Mouse (Mus musculus) neural tube, embryonic 11.5 days (tissue): ENCODE data around the gene Bglap3. TPM values are rescaled to one million over a fixed set of nuclear protein-coding genes. Genes with fewer than 3 reads are reported as not detected.
"Not testable (repeated sequence)": the region's sequence is repeated elsewhere in the genome, so short reads cannot be mapped to it uniquely, and the experiment has no call there.

ENCODE experiments used
- ATAC-seq: fragments of 200-750 bp; cut with Nextera tagmentation; 2 replicates; pipeline ENCODE4 v1.8.0; 2017; ENCODE audit warnings: moderate number of reproducible peaks, mild to moderate bottlenecking, moderate TSS enrichment, moderate library complexity; ENCODE audit not compliant: insufficient read depth, low FRiP score, low TSS enrichment
- DNase-seq: peaks from one replicate; pipeline ENCODE4 v3.0.0-alpha.2; 2015; ENCODE audit warnings: low spot score
- H3K27ac ChIP-seq: fragments of 300-500 bp; sonication (generic); 2 replicates; pipeline ENCODE4 v1.5.1; 2014; ENCODE audit warnings: low read depth, mild to moderate bottlenecking, low read length
- H3K27me3 ChIP-seq: fragments of 300-500 bp; sonication (generic); 2 replicates; pipeline ENCODE4 v1.6.1; 2014; ENCODE audit warnings: mild to moderate bottlenecking, low read length, mixed read lengths; ENCODE audit not compliant: control insufficient read depth, insufficient read depth
- H3K36me3 ChIP-seq: fragments of 300-500 bp; sonication (generic); 2 replicates; pipeline ENCODE4 v1.6.1; 2014; ENCODE audit warnings: mild to moderate bottlenecking, low read length, moderate library complexity, mixed read lengths; ENCODE audit not compliant: control insufficient read depth, insufficient read depth
- H3K4me1 ChIP-seq: fragments of 300-500 bp; sonication (generic); 2 replicates; pipeline ENCODE4 v1.6.1; 2014; ENCODE audit warnings: low read length, mixed read lengths; ENCODE audit not compliant: control insufficient read depth, insufficient read depth
- H3K4me2 ChIP-seq: fragments of 300-500 bp; sonication (generic); 2 replicates; pipeline ENCODE4 v1.6.1; 2014; ENCODE audit warnings: low read depth, mild to moderate bottlenecking, moderate library complexity
- H3K4me3 ChIP-seq: fragments of 300-500 bp; sonication (generic); 2 replicates; pipeline ENCODE4 v1.5.1; 2014; ENCODE audit warnings: low read depth, low read length
- H3K9ac ChIP-seq: fragments of 300-500 bp; sonication (generic); 2 replicates; pipeline ENCODE4 v1.6.1; 2014; ENCODE audit warnings: mild to moderate bottlenecking, low read length
- H3K9me3 ChIP-seq: fragments of 300-500 bp; sonication (generic); 2 replicates; pipeline ENCODE4 v1.6.1; 2016; ENCODE audit warnings: low read length; ENCODE audit not compliant: control insufficient read depth
- WGBS: fragments of 180-500 bp; shearing (Covaris S2); extraction: QIAGEN DNeasy Blood & Tissue Kit; methylation state at CpG from one replicate; pipeline ENCODE4 v1.1.7; 2014; 5-methylcytosine and 5-hydroxymethylcytosine counted together
- polyA plus RNA-seq: library from polyadenylated mRNA; unstranded; fragments of >200 nt; fragmentation: Nextera tagmentation; extraction: Ambion mirVana; gene quantifications from 2 replicates; pipeline ENCODE4 v1.2.1, GENCODE M21; 2014

Bglap3 gene
- polyA plus RNA-seq, 1 experiment from 2014 or later: 0.31 TPM

DNA sequence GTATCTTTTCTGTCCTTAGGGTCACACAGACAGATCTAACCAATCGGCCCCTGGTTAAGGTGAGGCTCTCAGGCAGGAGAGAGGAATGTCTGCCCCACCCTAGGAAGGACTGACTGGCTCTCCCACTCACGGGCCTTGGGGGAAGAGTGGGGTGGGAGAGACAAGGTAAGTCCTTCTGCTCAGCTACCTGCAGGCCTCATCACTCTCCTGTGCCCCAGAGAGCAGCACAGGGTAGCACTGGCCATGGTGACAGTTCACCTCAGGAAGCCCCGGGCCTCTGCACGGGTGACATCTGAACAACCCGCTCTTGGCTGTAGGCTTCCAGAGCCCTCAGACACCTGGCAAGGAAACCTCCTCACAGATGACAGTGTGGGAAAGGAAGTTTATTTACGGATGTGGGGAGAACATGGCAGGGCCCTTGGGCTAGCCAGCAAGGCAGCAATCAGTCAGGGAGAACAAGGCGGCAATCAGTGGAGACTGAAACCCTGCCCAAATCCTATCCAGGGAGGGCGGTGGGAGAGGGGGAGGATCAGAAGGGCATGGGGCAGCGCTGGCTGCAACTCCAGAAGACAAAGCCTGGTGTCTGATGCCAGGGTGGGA lies 21.3 kb upstream of the Bglap3 start:
- no peak for ATAC-seq
- Histone ChIP-seq H3K4me3 (no peak overlapping the region), H3K27ac (no peak overlapping the region), H3K27me3 (no peaks in the 10 kb centered on the region), H3K9ac (no peak overlapping the region), H3K4me1 (no peaks in the 10 kb centered on the region), H3K36me3 (no peaks in the 10 kb centered on the region; the same call in 1 of the 2 replicates), H3K4me2 (no peak overlapping the region), H3K9me3 (no peaks in the 10 kb centered on the region)
- DNase-seq: no peak
- WGBS: 88% methylated on average over 8 of the region's 9 CpGs

DNA sequence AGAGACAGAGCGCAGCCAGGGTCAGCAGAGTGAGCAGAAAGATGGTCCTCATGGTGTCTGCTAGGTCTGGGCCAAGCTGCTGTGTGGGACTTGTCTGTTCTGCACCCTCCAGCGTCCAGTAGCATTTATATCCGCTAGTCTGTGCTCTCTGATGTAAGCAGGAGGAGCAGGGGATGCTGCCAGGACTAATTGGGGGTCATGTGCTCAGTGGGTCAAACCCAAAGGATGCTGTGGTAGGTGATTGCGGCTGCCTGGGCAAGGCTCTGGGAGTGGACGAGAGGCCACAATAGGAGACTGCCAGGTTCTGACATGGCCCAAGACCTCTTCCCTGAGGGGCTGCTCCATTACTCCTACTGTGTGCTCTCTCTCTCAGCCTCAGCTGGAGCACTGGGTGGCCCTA lies 11.8 kb upstream of the Bglap3 start, which contains the start of gene Bglap:
Gene Bglap, minus strand, starts transcription at position 101 of the 400 bp plus-strand sequence.
- no peak for ATAC-seq
- Histone ChIP-seq H3K27ac (no peak within 1 kb of the TSS), H3K27me3 (no peaks in the 10 kb centered on the region), H3K4me1 (no peaks in the 10 kb centered on the region), H3K36me3 (no peaks in the 10 kb centered on the region), H3K4me2 (no peak within 1 kb of the TSS), H3K9me3 (no peaks in the 10 kb centered on the region), H3K9ac (no peak within 1 kb of the TSS), H3K4me3 (no peak within 1 kb of the TSS)
- no peak for DNase-seq
- 71% methylated on average over 5 of the region's 5 CpGs for WGBS

DNA sequence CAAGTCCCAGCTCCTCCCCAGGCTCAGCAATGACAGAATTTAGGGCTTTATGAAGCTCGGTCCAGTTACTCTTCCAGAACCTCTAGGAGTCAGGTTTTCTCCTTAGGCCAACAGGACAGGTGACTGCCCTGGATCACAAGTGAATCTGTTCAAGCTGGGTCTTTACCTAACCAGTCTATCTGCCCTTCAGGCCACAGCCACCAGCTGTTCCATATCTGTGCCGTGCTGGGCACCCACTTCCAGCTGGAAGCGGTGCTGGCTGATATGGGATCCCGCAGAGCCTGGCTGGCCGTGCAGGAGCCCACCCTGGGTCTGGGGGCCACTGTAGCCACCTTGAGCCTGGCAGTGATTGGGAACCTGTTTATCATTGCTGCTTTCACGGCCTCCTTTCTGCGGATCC lies 9.8 kb upstream of the Bglap3 start:
- 0 out of 2 replicates have a peak, but pooled peaks have one; percentile 28 for ATAC-seq
- DNase-seq, H3K36me3 ChIP-seq, H3K4me1 ChIP-seq, H3K27ac ChIP-seq, H3K4me3 ChIP-seq, H3K27me3 ChIP-seq, H3K9ac ChIP-seq, H3K9me3 ChIP-seq, H3K4me2 ChIP-seq: not testable (repeated sequence)
- whole genome bisulfite sequencing: 25% methylated on average over 1 of the region's 7 CpGs

DNA sequence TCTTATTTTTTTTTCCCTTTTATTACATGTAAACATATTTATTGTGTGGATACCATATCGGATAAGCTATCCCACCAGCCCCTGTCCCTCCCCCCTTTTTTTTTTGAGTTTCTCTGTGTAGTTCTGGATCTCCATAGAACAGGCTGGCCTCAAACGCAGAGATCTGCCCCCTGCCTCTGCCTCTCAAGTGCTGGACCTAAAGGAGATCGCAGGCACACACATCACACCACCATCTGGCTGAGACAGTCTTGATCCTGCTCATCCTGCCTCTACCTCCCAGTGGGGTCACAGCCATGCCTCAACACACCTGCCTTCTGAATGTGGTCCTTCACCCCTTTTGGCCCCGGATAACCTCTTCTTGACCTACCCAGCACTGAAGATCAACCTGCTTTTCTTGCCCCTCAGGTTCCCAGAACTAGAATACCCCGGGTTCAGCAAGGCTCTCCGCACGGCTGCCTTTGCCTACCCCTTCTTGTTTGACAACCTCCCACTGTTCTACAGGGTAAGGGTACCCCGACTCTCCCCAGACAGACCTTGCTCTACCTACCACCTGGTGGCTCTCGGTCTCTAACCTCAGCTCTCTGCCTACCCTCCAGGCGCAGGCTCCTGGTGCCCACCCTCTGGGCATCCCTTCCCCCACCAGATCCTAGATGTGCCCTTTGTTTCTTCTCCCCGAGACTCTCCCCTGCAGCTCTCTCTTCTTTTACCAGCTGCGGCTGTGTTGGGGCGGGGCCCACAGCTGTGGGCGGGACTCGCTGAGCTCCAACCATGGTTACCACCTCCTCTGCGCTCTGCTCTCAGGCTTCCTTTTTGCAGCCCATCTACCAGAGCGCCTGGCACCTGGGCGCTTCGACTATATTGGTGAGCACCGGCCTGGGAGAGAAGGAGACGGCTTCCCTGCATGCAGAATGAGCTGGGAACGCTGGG lies 9.1 kb upstream of the Bglap3 start:
- peak overlapping the region; percentile 39; the same call in 1 of the 2 replicates for H3K27ac ChIP-seq
- 9% methylated on average over 17 of the region's 22 CpGs for WGBS
- H3K36me3 ChIP-seq, H3K4me1 ChIP-seq, H3K9me3 ChIP-seq, H3K27me3 ChIP-seq, H3K9ac ChIP-seq, H3K4me3 ChIP-seq: not testable (repeated sequence)
- peak; percentile 79 for DNase-seq
- peak overlapping the region; percentile 38 for H3K4me2 ChIP-seq
- ATAC-seq: peak; percentile 81

DNA sequence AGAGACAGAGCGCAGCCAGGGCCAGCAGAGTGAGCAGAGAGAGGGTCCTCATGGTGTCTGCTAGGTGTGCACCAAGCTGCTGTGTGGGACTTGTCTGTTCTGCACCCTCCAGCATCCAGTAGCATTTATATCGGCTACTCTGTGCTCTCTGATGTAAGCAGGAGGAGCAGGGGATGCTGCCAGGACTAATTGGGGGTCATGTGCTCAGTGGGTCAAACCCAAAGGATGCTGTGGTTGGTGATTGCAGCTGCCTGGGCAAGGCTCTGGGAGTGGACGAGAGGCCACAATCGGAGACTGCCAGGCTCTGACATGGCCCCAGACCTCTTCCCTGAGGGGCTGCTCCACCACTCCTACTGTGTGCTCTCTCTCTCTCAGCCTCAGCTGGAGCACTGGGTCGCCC lies 6.1 kb upstream of the Bglap3 start, which contains the start of gene Bglap2:
Gene Bglap2, minus strand, starts transcription at position 101 of the 400 bp plus-strand sequence.
- not testable (repeated sequence) for H3K4me1 ChIP-seq, H3K27me3 ChIP-seq, ATAC-seq, H3K4me2 ChIP-seq, H3K4me3 ChIP-seq, DNase-seq, H3K9ac ChIP-seq, H3K36me3 ChIP-seq, H3K9me3 ChIP-seq, H3K27ac ChIP-seq
- WGBS: 69% methylated on average over 4 of the region's 5 CpGs

DNA sequence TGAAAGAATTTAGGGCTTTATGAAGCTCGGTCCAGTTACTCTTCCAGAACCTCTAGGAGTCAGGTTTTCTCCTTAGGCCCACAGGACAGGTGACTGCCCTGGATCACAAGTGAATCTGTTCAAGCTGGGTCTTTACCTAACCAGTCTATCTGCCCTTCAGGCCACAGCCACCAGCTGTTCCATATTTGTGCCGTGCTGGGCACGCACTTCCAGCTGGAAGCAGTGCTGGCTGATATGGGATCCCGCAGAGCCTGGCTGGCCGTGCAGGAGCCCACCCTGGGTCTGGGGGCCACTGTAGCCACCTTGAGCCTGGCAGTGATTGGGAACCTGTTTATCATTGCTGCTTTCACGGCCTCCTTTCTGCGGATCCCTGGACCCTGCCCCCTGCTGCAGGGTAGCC lies 4.1 kb upstream of the Bglap3 start:
- DNase-seq, H3K4me2 ChIP-seq, H3K4me3 ChIP-seq, H3K4me1 ChIP-seq, H3K9me3 ChIP-seq, H3K27ac ChIP-seq, H3K27me3 ChIP-seq, H3K36me3 ChIP-seq: not testable (repeated sequence)
- 17% methylated on average over 5 of the region's 7 CpGs for WGBS
- ATAC-seq: 0 out of 2 replicates have a peak, but pooled peaks have one; percentile 24
- peak overlapping the region; percentile 2; the same call in 1 of the 2 replicates for H3K9ac ChIP-seq

DNA sequence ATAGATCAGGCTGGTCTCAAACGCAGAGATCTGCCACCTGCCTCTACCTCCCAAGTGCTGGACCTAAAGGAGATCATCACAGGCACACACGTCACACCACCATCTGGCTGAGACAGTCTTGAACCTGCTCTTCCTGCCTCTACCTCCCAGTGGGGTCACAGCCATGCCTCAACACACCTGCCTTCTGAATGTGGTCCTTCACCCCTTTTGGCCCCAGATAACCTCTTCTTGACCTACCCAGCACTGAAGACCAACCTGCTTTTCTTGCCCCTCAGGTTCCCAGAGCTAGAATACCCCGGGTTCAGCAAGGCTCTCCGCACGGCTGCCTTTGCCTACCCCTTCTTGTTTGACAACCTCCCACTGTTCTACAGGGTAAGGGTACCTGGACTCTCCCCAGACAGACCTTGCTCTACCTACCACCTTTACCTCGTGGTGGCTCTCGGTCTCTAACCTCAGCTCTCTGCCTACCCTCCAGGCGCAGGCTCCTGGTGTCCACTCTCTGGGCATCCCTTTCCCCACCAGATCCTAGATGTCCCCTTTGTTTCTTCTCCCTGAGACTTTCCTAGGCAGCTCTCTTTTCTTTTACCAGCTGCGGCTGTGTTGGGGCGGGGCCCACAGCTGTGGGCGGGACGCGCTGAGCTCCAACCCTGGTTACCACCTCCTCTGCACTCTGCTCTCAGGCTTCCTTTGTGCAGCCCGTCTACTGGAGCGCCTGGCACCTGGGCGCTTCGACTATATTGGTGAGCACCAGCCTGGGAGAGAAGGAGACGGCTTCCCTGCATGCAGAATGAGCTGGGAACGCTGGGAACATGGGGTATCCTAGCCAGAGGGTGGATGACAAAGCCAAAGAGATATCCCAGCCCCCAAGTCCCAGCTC lies 3.4 kb upstream of the Bglap3 start:
- H3K4me3 ChIP-seq, H3K27ac ChIP-seq, H3K27me3 ChIP-seq, H3K36me3 ChIP-seq, H3K9me3 ChIP-seq, H3K4me1 ChIP-seq: not testable (repeated sequence)
- DNase-seq (peak; percentile 75), ATAC-seq (peak; percentile 88)
- H3K9ac ChIP-seq: peak overlapping the region; percentile 2; the same call in 1 of the 2 replicates
- WGBS: 11% methylated on average over 16 of the region's 19 CpGs
- 0 out of 2 replicates have a peak overlapping the region, but pooled peaks have one; percentile 1 for H3K4me2 ChIP-seq

DNA sequence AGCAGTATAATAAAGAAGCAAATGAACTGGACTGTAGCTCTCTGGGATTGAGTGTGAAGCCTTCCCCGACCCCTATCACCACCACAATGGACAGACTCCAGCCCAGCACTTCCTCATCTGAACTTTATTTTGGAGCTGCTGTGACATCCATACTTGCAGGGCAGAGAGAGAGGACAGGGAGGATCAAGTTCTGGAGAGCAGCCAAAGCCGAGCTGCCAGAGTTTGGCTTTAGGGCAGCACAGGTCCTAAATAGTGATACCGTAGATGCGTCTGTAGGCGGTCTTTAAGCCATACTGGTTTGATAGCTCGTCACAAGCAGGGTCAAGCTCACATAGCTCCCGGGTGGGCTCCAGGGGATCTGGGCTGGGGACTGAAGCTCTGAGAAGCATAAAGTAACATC lies 4.0 kb downstream of the Bglap3 start:
- not testable (repeated sequence) for H3K4me3 ChIP-seq, H3K9me3 ChIP-seq, H3K36me3 ChIP-seq, H3K9ac ChIP-seq, H3K27ac ChIP-seq, H3K4me1 ChIP-seq, H3K4me2 ChIP-seq, DNase-seq, ATAC-seq
- WGBS: 93% methylated on average over 7 of the region's 7 CpGs
- H3K27me3 ChIP-seq: peaks cover 15% of the 10 kb centered on the region
